Comparison of ENCODE assay signal across 7 mouse cellular contexts in genomic region chrX:103483047-103483446, GRCm38 (mm10).
DNase-seq lines count a peak whose midpoint lies in the region; ATAC-seq and TF ChIP-seq lines count a peak whose summit lies in the region.

No protein-coding gene starts in this region.

- H3K4me3 ChIP-seq in lung, embryonic 15.5 days = peak overlapping the region; percentile 48
- peak overlapping the region; percentile 44 for H3K4me3 ChIP-seq in embryonic facial prominence, embryonic 14.5 days (ENCODE audit: low read depth, low read length)
- peak overlapping the region; percentile 51; the same call in 1 of the 2 replicates for H3K4me3 ChIP-seq in heart, postnatal 0 days (ENCODE audit: low read depth, low read length)
- peak overlapping the region; percentile 40 for H3K4me3 ChIP-seq in limb, embryonic 14.5 days (replicated peaks; ENCODE audit: low read length)
- peak overlapping the region; percentile 43 for H3K4me3 ChIP-seq in midbrain, embryonic 16.5 days (ENCODE audit: low read depth, low read length)

- H3K4me1 ChIP-seq in lung, embryonic 15.5 days = no peaks in the 10 kb centered on the region
- H3K4me1 ChIP-seq in embryonic facial prominence, embryonic 14.5 days (ENCODE audit: control insufficient read depth, insufficient read depth, low read length) = no peaks in the 10 kb centered on the region
- H3K4me1 ChIP-seq in heart, postnatal 0 days (ENCODE audit: control insufficient read depth, insufficient read depth) = no peaks in the 10 kb centered on the region
- H3K4me1 ChIP-seq in limb, embryonic 14.5 days (ENCODE audit: control insufficient read depth, insufficient read depth, low read length) = no peaks in the 10 kb centered on the region
- H3K4me1 ChIP-seq in midbrain, embryonic 16.5 days (ENCODE audit: control insufficient read depth, insufficient read depth, low read length) = no peaks in the 10 kb centered on the region

- no peak overlapping the region for H3K27ac ChIP-seq in lung, embryonic 15.5 days
- H3K27ac ChIP-seq in embryonic facial prominence, embryonic 14.5 days (replicated peaks; ENCODE audit: low read depth, low read length) = no peak overlapping the region
- H3K27ac ChIP-seq in heart, postnatal 0 days (ENCODE audit: low read depth) = no peak overlapping the region
- no peak overlapping the region for H3K27ac ChIP-seq in limb, embryonic 14.5 days (replicated peaks; ENCODE audit: low read depth, low read length)
- H3K27ac ChIP-seq in midbrain, embryonic 16.5 days (ENCODE audit: low read length) = no peak overlapping the region

- peak overlapping the region; percentile 46 for H3K4me2 ChIP-seq in lung, embryonic 15.5 days
- peak overlapping the region; percentile 46 for H3K4me2 ChIP-seq in embryonic facial prominence, embryonic 14.5 days (ENCODE audit: low read depth, low read length)
- H3K4me2 ChIP-seq in heart, postnatal 0 days (ENCODE audit: low read depth, low read length) = peak overlapping the region; percentile 57; the same call in 1 of the 2 replicates
- H3K4me2 ChIP-seq in limb, embryonic 14.5 days (replicated peaks; ENCODE audit: low read depth, low read length, severe bottlenecking) = peak overlapping the region; percentile 37
- H3K4me2 ChIP-seq in midbrain, embryonic 16.5 days (ENCODE audit: low read length) = peak overlapping the region; percentile 44

- no peaks in the 10 kb centered on the region for H3K27me3 ChIP-seq in lung, embryonic 15.5 days
- no peaks in the 10 kb centered on the region for H3K27me3 ChIP-seq in embryonic facial prominence, embryonic 14.5 days (replicated peaks; ENCODE audit: control insufficient read depth, insufficient read depth, low read length)
- no peaks in the 10 kb centered on the region for H3K27me3 ChIP-seq in heart, postnatal 0 days (ENCODE audit: control insufficient read depth, insufficient read depth, low read length)
- no peaks in the 10 kb centered on the region for H3K27me3 ChIP-seq in limb, embryonic 14.5 days (ENCODE audit: control insufficient read depth, insufficient read depth, low read length)
- H3K27me3 ChIP-seq in midbrain, embryonic 16.5 days (ENCODE audit: control insufficient read depth, insufficient read depth, low read depth, low read length) = no peaks in the 10 kb centered on the region

- H3K9ac ChIP-seq in lung, embryonic 15.5 days = no peak overlapping the region
- 0 out of 2 replicates have a peak overlapping the region, but pooled peaks have one; percentile 65 for H3K9ac ChIP-seq in embryonic facial prominence, embryonic 14.5 days (ENCODE audit: low read depth, low read length)
- H3K9ac ChIP-seq in heart, postnatal 0 days (replicated peaks; ENCODE audit: low read depth, low read length) = no peak overlapping the region; the same call in 1 of the 2 replicates
- H3K9ac ChIP-seq in limb, embryonic 14.5 days (ENCODE audit: low read depth, low read length, severe bottlenecking) = no peak overlapping the region
- no peak overlapping the region for H3K9ac ChIP-seq in midbrain, embryonic 16.5 days (ENCODE audit: low read depth, low read length)

- ATAC-seq in lung, embryonic 15.5 days (ENCODE audit: borderline replicate concordance, extremely low read depth, low FRiP score, low TSS enrichment) = 0 out of 2 replicates have a peak, but pooled peaks have one; percentile 46
- peak; percentile 61; the same call in 1 of the 2 replicates for ATAC-seq in embryonic facial prominence, embryonic 14.5 days (ENCODE audit: low read depth)
- no peak for ATAC-seq in heart, postnatal 0 days (ENCODE audit: insufficient read depth, low read depth)
- ATAC-seq in limb, embryonic 14.5 days (ENCODE audit: low FRiP score, low read depth) = peak; percentile 35; the same call in 1 of the 2 replicates
- 0 out of 2 replicates have a peak, but pooled peaks have one; percentile 46 for ATAC-seq in midbrain, embryonic 16.5 days
- ATAC-seq in megakaryocyte progenitor cell, adult 5-6 weeks (replicated peaks; ENCODE audit: poor library complexity) = no peak

- TF ChIP-seq POLR2A in limb, embryonic 14.5 days (IDR thresholded peaks at IDR 0.05; ENCODE audit: borderline replicate concordance, extremely low read depth, insufficient read depth, insufficient read length) = peak; percentile 77; the same call in 1 of the 2 replicates

- no peak for TF ChIP-seq EP300 in heart, postnatal 0 days (IDR thresholded peaks at IDR 0.05; ENCODE audit: low read depth)

- H3K9me3 ChIP-seq in lung, embryonic 15.5 days = no peaks in the 10 kb centered on the region
- H3K9me3 ChIP-seq in embryonic facial prominence, embryonic 14.5 days (ENCODE audit: control insufficient read depth, low read length) = no peaks in the 10 kb centered on the region
- H3K9me3 ChIP-seq in heart, postnatal 0 days (replicated peaks; ENCODE audit: control insufficient read depth, low read length) = no peaks in the 10 kb centered on the region
- no peaks in the 10 kb centered on the region for H3K9me3 ChIP-seq in limb, embryonic 14.5 days (ENCODE audit: control insufficient read depth, low read length)
- no peaks in the 10 kb centered on the region for H3K9me3 ChIP-seq in midbrain, embryonic 16.5 days (replicated peaks; ENCODE audit: control insufficient read depth, low read length, poor library complexity, severe bottlenecking)

- TF ChIP-seq CTCF in heart, postnatal 0 days (IDR thresholded peaks at IDR 0.05; ENCODE audit: low read depth) = no peak

- WGBS in lung, embryonic 15.5 days = 74% methylated on average over 17 of the region's 17 CpGs
- WGBS in embryonic facial prominence, embryonic 14.5 days = 67% methylated on average over 17 of the region's 17 CpGs
- 59% methylated on average over 17 of the region's 17 CpGs for WGBS in heart, postnatal 0 days
- 59% methylated on average over 17 of the region's 17 CpGs for WGBS in limb, embryonic 14.5 days
- WGBS in midbrain, embryonic 16.5 days = 69% methylated on average over 17 of the region's 17 CpGs

- no peak for DNase-seq in lung, postnatal 14 days
- peak; percentile 65 for DNase-seq in embryonic facial prominence, embryonic 14.5 days (ENCODE audit: low spot score)
- peak; percentile 18 for DNase-seq in heart, postnatal 0 days (ENCODE audit: low spot score)
- DNase-seq in limb, embryonic 14.5 days (ENCODE audit: low spot score) = peak; percentile 58

- no peaks in the 10 kb centered on the region for H3K36me3 ChIP-seq in lung, embryonic 15.5 days
- no peaks in the 10 kb centered on the region for H3K36me3 ChIP-seq in embryonic facial prominence, embryonic 14.5 days (ENCODE audit: control insufficient read depth, insufficient read depth, low read length)
- H3K36me3 ChIP-seq in heart, postnatal 0 days (replicated peaks; ENCODE audit: control insufficient read depth, insufficient read depth, low read length) = no peaks in the 10 kb centered on the region
- no peaks in the 10 kb centered on the region for H3K36me3 ChIP-seq in limb, embryonic 14.5 days (ENCODE audit: control insufficient read depth, insufficient read depth, low read length)
- no peaks in the 10 kb centered on the region for H3K36me3 ChIP-seq in midbrain, embryonic 16.5 days (ENCODE audit: control insufficient read depth, insufficient read depth, low read length)

Comparison
In these comparisons a context has a peak if more than half of its experiments do, and no peak if none do; other contexts are left out.
1. ATAC-seq: peak in lung, embryonic 15.5 days (single experiment), embryonic facial prominence, embryonic 14.5 days (single experiment), limb, embryonic 14.5 days (single experiment) and midbrain, embryonic 16.5 days (single experiment); none in heart, postnatal 0 days (single experiment) and megakaryocyte progenitor cell, adult 5-6 weeks (single experiment).
2. Peak in every context shown above with its lines, with median percentiles within 50 percentile points of each other: H3K4me2 ChIP-seq and H3K4me3 ChIP-seq.